Comparison of ENCODE assay signal across 8 mouse cellular contexts in the genomic region with DNA sequence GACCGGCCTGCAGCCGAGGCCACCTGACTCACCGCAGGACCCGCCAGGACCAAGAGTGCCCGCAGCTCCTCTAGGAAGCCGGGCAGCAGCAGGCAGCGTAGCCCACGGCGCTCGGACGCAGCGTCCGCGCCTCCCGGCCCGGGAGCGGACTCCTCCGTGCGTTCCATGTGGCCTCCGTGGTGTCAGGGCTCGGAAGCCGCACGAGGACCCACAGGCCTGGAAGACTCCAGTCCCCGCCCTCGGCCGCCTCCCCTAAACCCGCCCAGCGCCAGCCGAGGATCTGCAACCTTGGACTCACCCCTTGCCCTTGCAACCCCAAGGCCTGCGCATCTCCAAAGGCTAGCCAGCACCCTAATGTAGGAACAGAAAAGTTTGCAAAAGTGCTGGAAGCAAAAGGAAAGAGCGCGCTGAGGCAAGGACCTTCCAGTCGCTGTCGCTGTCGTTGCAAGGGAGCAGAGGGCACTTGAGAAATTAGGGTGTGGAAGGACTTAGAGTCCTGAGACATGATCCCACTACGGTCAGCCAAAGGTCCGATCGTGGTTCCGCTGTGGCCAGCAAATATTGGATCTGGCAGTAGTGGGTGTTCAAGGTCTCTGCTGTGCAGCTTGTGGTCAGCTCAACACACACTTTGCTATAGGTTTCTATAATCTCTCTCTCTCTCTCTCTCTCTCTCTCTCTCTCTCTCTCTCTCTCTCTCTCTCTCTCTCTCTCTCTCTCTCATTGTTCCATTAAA. TPM values are rescaled to one million over a fixed set of nuclear protein-coding genes. Genes with fewer than 3 reads are reported as not detected.
A peak's percentile ranks its signal among the peaks of the same experiment; 100 is the strongest.
DNase-seq lines count a peak whose midpoint lies in the region; ATAC-seq and TF ChIP-seq lines count a peak whose summit lies in the region.

Gene Slc47a1 (minus strand): TSS at position 465 of the 733 bp plus-strand sequence.

- peak within 1 kb of the TSS; percentile 69 for H3K4me2 ChIP-seq in lung, embryonic 14.5 days
- H3K4me2 ChIP-seq in stomach, embryonic 15.5 days, result peak within 1 kb of the TSS; percentile 67

- no peaks in the 10 kb centered on the region for H3K36me3 ChIP-seq in kidney, adult 2 months (ENCODE audit: control insufficient read depth, insufficient read depth, low read length)
- no peaks in the 10 kb centered on the region for H3K36me3 ChIP-seq in lung, embryonic 14.5 days (ENCODE audit: insufficient read depth)
- no peaks in the 10 kb centered on the region for H3K36me3 ChIP-seq in stomach, embryonic 15.5 days

- DNase-seq in urinary bladder, adult 2 months (ENCODE audit: low spot score), result peak; percentile 33
- DNase-seq in urinary bladder, postnatal 10 days (ENCODE audit: low spot score), result no peak
- no peak for DNase-seq in heart, adult 8-10 months (ENCODE audit: low spot score)
- peak; percentile 93 for DNase-seq in kidney, adult 2 months
- peak; percentile 51 for DNase-seq in lung, embryonic 14.5 days
- DNase-seq in cerebellum, adult 11 months, result no peak
- no peak for DNase-seq in frontal cortex, postnatal 25 days (ENCODE audit: low spot score in 2 of 2)

- TF ChIP-seq CTCF in kidney, adult 2 months (conservative IDR thresholded peaks at IDR 0.05; ENCODE audit: insufficient read depth, insufficient read length, low read depth, low read length), result no peak
- TF ChIP-seq CTCF in lung, embryonic 14.5 days (IDR thresholded peaks at IDR 0.05; ENCODE audit: low read depth), result no peak

- H3K27ac ChIP-seq in kidney, adult 2 months (ENCODE audit: insufficient read depth, low read depth, low read length), result peak within 1 kb of the TSS; percentile 95
- H3K27ac ChIP-seq in lung, embryonic 14.5 days (ENCODE audit: low read depth), result no peak within 1 kb of the TSS
- H3K27ac ChIP-seq in stomach, embryonic 15.5 days, result no peak within 1 kb of the TSS

- H3K27me3 ChIP-seq in kidney, adult 2 months (replicated peaks; ENCODE audit: control insufficient read depth, insufficient read depth, low read length), result no peaks in the 10 kb centered on the region
- peaks cover 23% of the 10 kb centered on the region for H3K27me3 ChIP-seq in lung, embryonic 14.5 days (ENCODE audit: insufficient read depth, low read length)
- H3K27me3 ChIP-seq in stomach, embryonic 15.5 days (replicated peaks), result peaks cover 22% of the 10 kb centered on the region

- H3K9me3 ChIP-seq in lung, embryonic 14.5 days (ENCODE audit: low read depth, low read length), result no peaks in the 10 kb centered on the region
- H3K9me3 ChIP-seq in stomach, embryonic 15.5 days, result no peaks in the 10 kb centered on the region

- peak within 1 kb of the TSS; percentile 75 for H3K4me3 ChIP-seq in kidney, adult 2 months (ENCODE audit: insufficient read depth, low read depth, low read length)
- H3K4me3 ChIP-seq in lung, embryonic 14.5 days (ENCODE audit: low read depth, low read length), result peak within 1 kb of the TSS; percentile 33
- peak within 1 kb of the TSS; percentile 35 for H3K4me3 ChIP-seq in stomach, embryonic 15.5 days (replicated peaks)

- no peak for TF ChIP-seq POLR2A in kidney, adult 2 months (IDR thresholded peaks at IDR 0.05; ENCODE audit: low read depth, low read length)

- peak; percentile 41; the same call in 1 of the 2 replicates for ATAC-seq in lung, embryonic 14.5 days (ENCODE audit: insufficient read depth)
- ATAC-seq in stomach, embryonic 15.5 days (ENCODE audit: insufficient read depth, low FRiP score, low read depth), result 0 out of 2 replicates have a peak, but pooled peaks have one; percentile 22

- peaks cover 7% of the 10 kb centered on the region; the same call in 1 of the 2 replicates for H3K4me1 ChIP-seq in kidney, adult 2 months (ENCODE audit: control insufficient read depth, insufficient read depth, low read length)
- no peaks in the 10 kb centered on the region for H3K4me1 ChIP-seq in lung, embryonic 14.5 days (ENCODE audit: insufficient read depth)
- H3K4me1 ChIP-seq in stomach, embryonic 15.5 days, result 0 out of 2 replicates have a peak, but pooled peaks cover 6% of the 10 kb centered on the region

- 9% methylated on average over 39 of the region's 39 CpGs for WGBS in kidney, adult 2 months
- WGBS in lung, embryonic 14.5 days, result 11% methylated on average over 39 of the region's 39 CpGs
- 13% methylated on average over 39 of the region's 39 CpGs for WGBS in stomach, embryonic 15.5 days

- H3K9ac ChIP-seq in lung, embryonic 14.5 days, result no peak within 1 kb of the TSS; the same call in 1 of the 2 replicates
- H3K9ac ChIP-seq in stomach, embryonic 15.5 days, result no peak within 1 kb of the TSS

RNA-seq across cellular contexts. Expression of gene Slc47a1, which starts in this region (rescaled TPM):
- polyA plus RNA-seq in urinary bladder, adult 2 months (2012; rRNA removed), result 24.4 and 29.1 TPM in 2 replicates
- total RNA-seq in heart, adult 8-10 months (2022), result 10 to 100 TPM; 24.9 to 31.1 (median 29.5) TPM
- polyA plus RNA-seq in kidney, adult 2 months (2012; rRNA removed), result 395 and 444 TPM in 2 replicates
- polyA plus RNA-seq in lung, embryonic 14.5 days (2014; fragmentation: Nextera tagmentation; extraction: Ambion mirVana), result 0.76 and 1.5 TPM in 2 replicates
- polyA plus RNA-seq in stomach, embryonic 15.5 days (2015; fragmentation: Nextera tagmentation; extraction: Ambion mirVana), result 2.1 and 2.4 TPM in 2 replicates

Comparison
In these comparisons a context has a peak if more than half of its experiments do, and no peak if none do; other contexts are left out.
1. RNA of gene Slc47a1 (polyA plus RNA-seq): 395 to 444 TPM in kidney, adult 2 months; 24.4 to 29.1 TPM in urinary bladder, adult 2 months, 2.1 to 2.4 TPM in stomach, embryonic 15.5 days and 0.76 to 1.5 TPM in lung, embryonic 14.5 days; every median in the first group is over 10 times any median in the second.
2. DNase-seq: peak in urinary bladder, adult 2 months (single experiment), kidney, adult 2 months (single experiment) and lung, embryonic 14.5 days (single experiment); none in urinary bladder, postnatal 10 days (single experiment), heart, adult 8-10 months (single experiment), cerebellum, adult 11 months (single experiment) and frontal cortex, postnatal 25 days (0 of 2).
3. Peak in every context shown above with its lines, with median percentiles within 50 percentile points of each other: H3K4me3 ChIP-seq.